ENCODE assay signal across 9 mouse cellular contexts in genomic region chr7:142088886-142089285, GRCm38 (mm10). TPM values are rescaled to one million over a fixed set of nuclear protein-coding genes. Genes with fewer than 3 reads are reported as not detected.
DNase-seq lines count a peak whose midpoint lies in the region; ATAC-seq and TF ChIP-seq lines count a peak whose summit lies in the region.
"Had no signal": no experiment of that assay in that cellular context is flagged by ENCODE, and none has a peak within 500 bp of the region (broad histone marks: within the 10 kb centered on the region; RNA-seq: fewer than 3 reads in every experiment).

No protein-coding gene starts in this region.

- ATAC-seq in erythroid progenitor cell, adult 5-6 weeks (replicated peaks; ENCODE audit: low FRiP score, poor library complexity, severe bottlenecking): peak; percentile 52

- intact Hi-C loops in left cerebral cortex, adult 2 months (cut with DNase I): no loop called here
- intact Hi-C loops in left cerebral cortex, postnatal 14 days (cut with DNase I): no loop called here
- intact Hi-C loops in gastrocnemius, adult 2 months (cut with DNase I): no loop called here

- peaks cover 17% of the 10 kb centered on the region for H3K36me3 ChIP-seq in myocyte (ENCODE audit: control insufficient read depth, insufficient read depth)

- H3K27ac ChIP-seq in left cerebral cortex, adult 2 months: peak overlapping the region; percentile 53; the same call in 1 of the 2 replicates
- no peak overlapping the region for H3K27ac ChIP-seq in gastrocnemius, adult 2 months

- TF ChIP-seq POLR2A in myocyte (IDR thresholded peaks at IDR 0.05; ENCODE audit: insufficient read length, low read depth): no peak

- no peaks in the 10 kb centered on the region for H3K27me3 ChIP-seq in myocyte (ENCODE audit: control insufficient read depth, insufficient read depth, insufficient read length)

- peaks cover 25% of the 10 kb centered on the region for H3K79me2 ChIP-seq in myocyte (ENCODE audit: control insufficient read depth, insufficient read depth)

- TF ChIP-seq CTCF in left cerebral cortex, adult 2 months (IDR thresholded peaks at IDR 0.05): no peak
- TF ChIP-seq CTCF in gastrocnemius, adult 2 months (IDR thresholded peaks at IDR 0.05): no peak

- H3K4me2 ChIP-seq in myocyte (ENCODE audit: low read depth): peak overlapping the region; percentile 40

- H3K4me3 ChIP-seq in left cerebral cortex, adult 2 months: no peak overlapping the region
- no peak overlapping the region for H3K4me3 ChIP-seq in myocyte
- no peak overlapping the region for H3K4me3 ChIP-seq in gastrocnemius, adult 2 months

- peak in 1 of 2 experiments; percentile 71 for DNase-seq in left cerebral cortex, adult 2 months (ENCODE audit: extremely low spot score in 1 of 2, low spot score in 2 of 2)
- DNase-seq in left cerebral cortex, adult 11 months (ENCODE audit: low spot score): no peak
- DNase-seq in adrenal gland, postnatal 4 days (ENCODE audit: low spot score in 2 of 2): peak; percentile 22 to 27
- peak; percentile 47 to 62 for DNase-seq in left cerebral cortex, postnatal 14 days (ENCODE audit: low spot score in 2 of 2)
- DNase-seq in gastrocnemius, adult 2 months: no peak
- DNase-seq in kidney, postnatal 14 days: no peak

- no peak overlapping the region for H3ac ChIP-seq in myocyte (ENCODE audit: control insufficient read depth, insufficient read length)

TF ChIP-seq in myocyte, 11 proteins besides CTCF, POLR2A, EP300 and RAD21:
- TF ChIP-seq TCF12 (IDR thresholded peaks at IDR 0.05; ENCODE audit: insufficient read depth, poor library complexity, severe bottlenecking) (no peak), MYOD1 (IDR thresholded peaks at IDR 0.05; ENCODE audit: control insufficient read depth in 1 of 3, insufficient read length in 2 of 3, low read depth in 2 of 3) (no peak), CEBPB (IDR thresholded peaks at IDR 0.05; ENCODE audit: insufficient read depth, poor library complexity, severe bottlenecking) (no peak), REST (IDR thresholded peaks at IDR 0.05; ENCODE audit: insufficient read depth, insufficient read length) (no peak), TCF3 (IDR thresholded peaks at IDR 0.05; ENCODE audit: insufficient read length, low read depth) (no peak), MAX (IDR thresholded peaks at IDR 0.05; ENCODE audit: low read depth) (no peak), E2F4 (IDR thresholded peaks at IDR 0.05; ENCODE audit: insufficient read depth) (no peak)

RNA-seq across cellular contexts. Expression of gene Dusp8, which starts 6.8 kb away (rescaled TPM):
- total RNA-seq in left cerebral cortex, adult 2 months (2021): 100 to 1,000 TPM; 153 to 173 TPM
- 1 to 10 TPM; 9.2 to 9.3 TPM for total RNA-seq in adrenal gland, postnatal 4 days (2021)
- 21.6 and 23.5 TPM in 2 replicates for total RNA-seq in erythroid progenitor cell, adult 5-6 weeks (2015; ENCODE audit: low replicate concordance)
- 8.1 and 11.2 TPM in 2 replicates for total RNA-seq in erythroid progenitor cell, adult 5-6 weeks (2017; ENCODE audit: low replicate concordance)
- 100 to 1,000 TPM; 154 to 171 TPM for total RNA-seq in left cerebral cortex, postnatal 14 days (2021)
- 9.1 TPM for polyA plus RNA-seq in myocyte (2012; fragmentation: generic; extraction: Trizol)
- total RNA-seq in gastrocnemius, adult 2 months (2021): 10 to 100 TPM; 20.5 to 44.4 TPM

RNA-seq across cellular contexts. Expression of gene Mob2, which starts 28.0 kb away (rescaled TPM):
- 10 to 100 TPM; 37.6 to 38.7 TPM for total RNA-seq in left cerebral cortex, adult 2 months (2021)
- 10 to 100 TPM; 50.1 to 52.1 TPM for total RNA-seq in adrenal gland, postnatal 4 days (2021)
- total RNA-seq in erythroid progenitor cell, adult 5-6 weeks (2015; ENCODE audit: low replicate concordance): 74.6 and 92.6 TPM in 2 replicates
- 59.1 and 69.3 TPM in 2 replicates for total RNA-seq in erythroid progenitor cell, adult 5-6 weeks (2017; ENCODE audit: low replicate concordance)
- 10 to 100 TPM; 26.4 to 31.7 TPM for total RNA-seq in left cerebral cortex, postnatal 14 days (2021)
- polyA plus RNA-seq in myocyte (2012; fragmentation: generic; extraction: Trizol): 39.2 TPM
- total RNA-seq in gastrocnemius, adult 2 months (2021): 10 to 100 TPM; 52.2 to 53.1 TPM

RNA-seq across cellular contexts. Expression of gene Gm45618, which starts 31.6 kb away (rescaled TPM):
- not detected for total RNA-seq in left cerebral cortex, adult 2 months (2021)
- total RNA-seq in adrenal gland, postnatal 4 days (2021): not detected
- not detected in 2 replicates for total RNA-seq in erythroid progenitor cell, adult 5-6 weeks (2015; ENCODE audit: low replicate concordance)
- not detected in 2 replicates for total RNA-seq in erythroid progenitor cell, adult 5-6 weeks (2017; ENCODE audit: low replicate concordance)
- total RNA-seq in left cerebral cortex, postnatal 14 days (2021): not detected
- polyA plus RNA-seq in myocyte (2012; fragmentation: generic; extraction: Trizol): not detected
- not detected for total RNA-seq in gastrocnemius, adult 2 months (2021)
- total RNA-seq: layer of hippocampus, adult 18-20 months had no signal

RNA-seq across cellular contexts. Expression of gene Gm39115, which starts 46.9 kb away (rescaled TPM):
- total RNA-seq in left cerebral cortex, adult 2 months (2021): not detected
- total RNA-seq in adrenal gland, postnatal 4 days (2021): not detected
- total RNA-seq in erythroid progenitor cell, adult 5-6 weeks (2015; ENCODE audit: low replicate concordance): not detected in 2 replicates
- not detected in 2 replicates for total RNA-seq in erythroid progenitor cell, adult 5-6 weeks (2017; ENCODE audit: low replicate concordance)
- not detected for total RNA-seq in left cerebral cortex, postnatal 14 days (2021)
- polyA plus RNA-seq in myocyte (2012; fragmentation: generic; extraction: Trizol): not detected
- total RNA-seq in gastrocnemius, adult 2 months (2021): not detected
- total RNA-seq: layer of hippocampus, adult 18-20 months had no signal

RNA-seq across cellular contexts. Expression of gene Gm45337, which starts 55.5 kb away (rescaled TPM):
- not detected for total RNA-seq in left cerebral cortex, adult 2 months (2021)
- not detected for total RNA-seq in adrenal gland, postnatal 4 days (2021)
- not detected in 2 replicates for total RNA-seq in erythroid progenitor cell, adult 5-6 weeks (2015; ENCODE audit: low replicate concordance)
- total RNA-seq in erythroid progenitor cell, adult 5-6 weeks (2017; ENCODE audit: low replicate concordance): not detected in 2 replicates
- total RNA-seq in left cerebral cortex, postnatal 14 days (2021): not detected
- not detected for polyA plus RNA-seq in myocyte (2012; fragmentation: generic; extraction: Trizol)
- not detected for total RNA-seq in gastrocnemius, adult 2 months (2021)
- total RNA-seq: layer of hippocampus, adult 18-20 months had no signal

Comparison
In these comparisons a context has a peak if more than half of its experiments do, and no peak if none do; other contexts are left out.
1. DNase-seq: peak in adrenal gland, postnatal 4 days (2 of 2) and left cerebral cortex, postnatal 14 days (2 of 2); none in left cerebral cortex, adult 11 months (single experiment), gastrocnemius, adult 2 months (single experiment) and kidney, postnatal 14 days (single experiment).